Comparison of ENCODE assay signal across 10 mouse cellular contexts in genomic region chr7:68054956-68055355, GRCm38 (mm10).
DNase-seq lines count a peak whose midpoint lies in the region; ATAC-seq and TF ChIP-seq lines count a peak whose summit lies in the region.
"Had no signal": no experiment of that assay in that cellular context is flagged by ENCODE, and none has a peak within 500 bp of the region (broad histone marks: within the 10 kb centered on the region; RNA-seq: fewer than 3 reads in every experiment).

No protein-coding gene starts in this region.

- peak; percentile 32 for DNase-seq in gastrocnemius, postnatal 14 days
- DNase-seq in gastrocnemius, postnatal 25 days: no peak
- DNase-seq in 3T3-L1 (ENCODE audit: low read depth, low spot score) (peak; percentile 29), WW6 (ENCODE audit: low read depth, low spot score) (peak; percentile 22)
- DNase-seq in liver, embryonic 14.5 days (ENCODE audit: low read depth in 3 of 3, low spot score in 3 of 3): no peak
- no peak for DNase-seq in retina, postnatal 1 day
- no peak for DNase-seq in left cerebral cortex, postnatal 36 days (ENCODE audit: low spot score in 2 of 2)
- DNase-seq in urinary bladder, postnatal 25 days (ENCODE audit: low spot score): no peak
- DNase-seq: spleen, adult 18-20 months had no signal

- no peak for TF ChIP-seq EP300 in liver, embryonic 14.5 days (IDR thresholded peaks at IDR 0.05; ENCODE audit: low read depth)

- H3K4me2 ChIP-seq in liver, embryonic 14.5 days (ENCODE audit: low read depth): no peak overlapping the region
- H3K4me2 ChIP-seq: embryonic facial prominence, embryonic 13.5 days had no signal

- H3K4me3 ChIP-seq in liver, embryonic 14.5 days (ENCODE audit: insufficient read depth in 1 of 2, low read depth in 2 of 2, low read length in 2 of 2): no peak overlapping the region
- H3K4me3 ChIP-seq: embryonic facial prominence, embryonic 13.5 days had no signal

- no peak overlapping the region for H3K9ac ChIP-seq in liver, embryonic 14.5 days (replicated peaks)
- H3K9ac ChIP-seq: embryonic facial prominence, embryonic 13.5 days had no signal

- no peak for ATAC-seq in liver, embryonic 14.5 days (ENCODE audit: insufficient read depth)

- H3K36me3 ChIP-seq in liver, embryonic 14.5 days (replicated peaks; ENCODE audit: control insufficient read depth, insufficient read depth, low read depth): no peaks in the 10 kb centered on the region
- H3K36me3 ChIP-seq: embryonic facial prominence, embryonic 13.5 days had no signal

- peak; percentile 75 for TF ChIP-seq CTCF in liver, embryonic 14.5 days (IDR thresholded peaks at IDR 0.05; ENCODE audit: low read depth)

- WGBS in liver, embryonic 14.5 days (ENCODE audit: insufficient replicate concordance): 54% methylated on average over 6 of the region's 6 CpGs

- intact Hi-C loops in gastrocnemius, postnatal 14 days (cut with DNase I; ENCODE audit: low total_unique reads): no loop called here
- intact Hi-C loops in left cerebral cortex, postnatal 36 days (cut with DNase I): loop anchor here (5.0 kb wide), 1 partner anchor 42 kb away; no protein-coding TSS in a partner anchor

- peaks cover 0 to 9% of the 10 kb centered on the region in 2 experiments; a peak in 3 of 4 replicates for H3K4me1 ChIP-seq in liver, embryonic 14.5 days (replicated peaks; ENCODE audit: control insufficient read depth in 2 of 2, insufficient read depth in 2 of 2, low read length in 1 of 2)

- H3K27me3 ChIP-seq in liver, embryonic 14.5 days (ENCODE audit: control insufficient read depth, insufficient read depth, low read length): no peaks in the 10 kb centered on the region
- H3K27me3 ChIP-seq: embryonic facial prominence, embryonic 13.5 days had no signal

- H3K27ac ChIP-seq in liver, embryonic 14.5 days: no peak overlapping the region

- H3K9me3 ChIP-seq in liver, embryonic 14.5 days (ENCODE audit: control insufficient read depth, low read length): no peaks in the 10 kb centered on the region
- H3K9me3 ChIP-seq: embryonic facial prominence, embryonic 13.5 days had no signal

Comparison
In these comparisons a context has a peak if more than half of its experiments do, and no peak if none do; other contexts are left out.
1. DNase-seq: peak in gastrocnemius, postnatal 14 days (single experiment), 3T3-L1 (single experiment) and WW6 (single experiment); none in gastrocnemius, postnatal 25 days (single experiment), liver, embryonic 14.5 days (0 of 3), retina, postnatal 1 day (single experiment), left cerebral cortex, postnatal 36 days (0 of 2) and urinary bladder, postnatal 25 days (single experiment).